Mouse (Mus musculus): ENCODE measurements around the gene Sh3pxd2a. TPM values are rescaled to one million over a fixed set of nuclear protein-coding genes. Genes with fewer than 3 reads are reported as not detected.

Sh3pxd2a gene
- total RNA-seq, 2 experiments from 2014 or later = 31.8 to 32.4 TPM

- DNase-seq (ENCODE audit: low spot score in 2 of 2) = no peak
Measured at GRCm38 (mm10) chr19:47316288-47317062, 147.7 kb downstream of the Sh3pxd2a start.

- no peak for DNase-seq (ENCODE audit: low spot score in 2 of 2)
Measured at GRCm38 (mm10) chr19:47315917-47316265, 148.3 kb downstream of the Sh3pxd2a start.

- DNase-seq (ENCODE audit: low spot score in 2 of 2) = no peak
Measured at GRCm38 (mm10) chr19:47315091-47315916, 148.9 kb downstream of the Sh3pxd2a start.

DNA sequence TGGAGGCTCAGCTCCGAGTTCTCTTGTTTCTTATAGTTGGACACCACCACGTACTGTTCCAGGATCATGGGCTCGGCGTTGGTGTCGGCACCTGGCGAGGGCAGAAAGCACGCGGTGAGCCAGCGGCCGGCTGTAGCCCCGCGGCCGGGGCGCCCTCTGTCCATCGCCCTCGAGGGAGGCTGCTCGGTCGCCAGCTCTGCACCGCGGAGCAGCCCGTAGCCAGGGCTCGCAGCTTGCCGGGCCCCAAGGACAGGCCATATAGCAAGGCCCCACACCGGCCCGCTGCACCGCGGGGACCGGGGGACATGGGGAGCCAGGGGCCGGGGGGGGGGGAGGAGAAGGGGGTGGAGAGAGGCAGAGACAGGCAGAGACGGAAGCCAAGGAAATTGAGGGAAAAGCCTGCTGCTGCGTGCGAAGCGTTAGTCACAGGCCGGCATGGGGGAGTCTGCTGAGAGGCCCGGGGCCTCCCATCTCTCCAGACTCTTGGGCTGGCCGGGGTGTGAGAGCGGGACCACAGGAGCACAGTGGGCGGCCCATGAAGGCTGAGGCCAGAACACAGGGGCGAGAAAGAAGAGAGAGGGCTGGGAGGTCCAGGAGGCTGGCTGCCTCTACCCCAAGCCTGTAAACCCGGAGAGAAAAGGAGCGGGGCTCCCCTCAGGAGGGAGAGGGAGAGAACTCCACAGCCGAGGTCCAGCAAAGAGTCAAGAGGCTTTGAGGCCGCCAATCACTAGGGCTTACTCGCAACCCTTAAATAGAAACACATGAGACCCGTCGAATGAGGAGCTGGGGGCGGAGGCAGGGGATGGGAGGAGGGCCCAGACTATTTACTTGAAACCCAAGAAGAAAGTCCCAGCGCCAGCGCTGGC, 149.9 kb downstream of the Sh3pxd2a start:
- DNase-seq (ENCODE audit: low spot score in 2 of 2) = peak in 1 of 2 experiments; percentile 42

DNA sequence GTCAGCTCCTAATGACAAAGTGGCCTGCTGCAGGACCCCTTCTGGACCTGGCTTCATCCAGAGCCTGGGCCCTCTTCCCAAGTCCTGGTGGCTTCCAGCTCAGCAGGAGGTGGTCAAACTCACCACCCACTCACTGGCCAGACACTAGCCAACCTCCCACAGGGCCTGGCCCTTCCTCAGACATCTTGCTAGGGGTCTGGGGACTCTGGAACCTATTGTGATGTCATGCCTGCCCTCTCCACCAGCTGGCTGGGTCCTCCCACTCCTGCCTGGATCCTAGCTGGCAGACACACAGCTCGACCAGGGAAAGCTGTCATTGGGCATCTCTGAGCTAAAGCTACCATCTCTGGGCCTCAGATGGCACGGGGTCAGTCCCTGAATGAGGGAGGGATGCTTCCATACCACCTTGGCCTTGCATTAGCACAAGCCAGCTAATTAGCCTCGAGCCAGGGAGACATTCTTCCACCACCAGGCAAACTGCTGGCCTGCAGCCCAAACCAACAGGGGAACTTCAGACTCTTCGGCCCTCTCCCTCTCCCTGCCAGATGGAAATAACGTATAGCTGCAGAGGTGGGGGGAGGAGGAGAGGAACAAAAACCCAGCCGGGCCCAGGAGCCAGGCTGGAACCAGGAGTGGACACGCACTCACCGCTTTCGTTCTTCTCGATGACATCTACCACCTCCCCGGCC, 150.7 kb downstream of the Sh3pxd2a start:
- peak in 1 of 2 experiments; percentile 47 for DNase-seq (ENCODE audit: low spot score in 2 of 2)

DNA sequence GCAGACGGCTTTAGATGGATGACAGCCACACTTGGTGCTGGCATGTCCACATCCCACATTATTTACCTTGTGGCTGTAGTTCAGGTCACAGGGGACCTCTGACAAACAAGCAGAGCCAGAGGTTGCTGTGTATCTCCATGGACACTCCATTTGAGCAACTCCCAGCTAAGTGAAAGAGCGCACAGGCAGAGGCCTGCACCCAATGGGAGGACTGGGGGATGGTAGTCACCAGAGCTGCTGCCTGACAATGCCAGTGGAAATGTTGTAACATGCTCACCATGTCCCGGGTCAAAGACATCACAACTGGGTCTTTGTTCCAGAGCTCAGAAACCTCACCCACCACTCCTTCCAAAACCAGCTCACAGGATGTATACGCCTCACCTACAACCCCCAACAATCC, 153.0 kb downstream of the Sh3pxd2a start:
- DNase-seq (ENCODE audit: low spot score in 2 of 2) = no peak

- DNase-seq (ENCODE audit: low spot score in 2 of 2) = no peak
Measured at GRCm38 (mm10) chr19:47309824-47310223, 154.4 kb downstream of the Sh3pxd2a start.

DNA sequence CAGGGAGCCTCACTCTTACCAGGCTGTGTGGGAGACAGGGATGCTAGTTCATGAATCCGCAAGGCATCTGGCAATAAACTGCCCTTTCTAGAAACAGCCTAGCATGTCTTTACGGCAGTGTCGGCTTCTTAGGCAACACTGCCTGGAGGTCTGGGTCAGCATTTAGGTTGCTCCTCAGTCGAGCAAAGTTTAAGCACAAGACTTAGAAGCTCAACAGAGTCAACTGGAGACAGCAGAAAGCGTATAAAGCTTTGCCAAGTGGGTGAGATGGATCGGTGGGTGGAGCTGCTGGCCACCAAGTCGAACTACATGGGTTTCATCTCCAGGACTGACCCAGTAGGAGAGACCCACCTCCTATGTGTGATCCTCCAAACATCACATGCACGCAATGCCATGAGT, 157.3 kb downstream of the Sh3pxd2a start:
- DNase-seq (ENCODE audit: low spot score in 2 of 2) = no peak

GRCm38 (mm10) chr19:47306128-47306916, 157.9 kb downstream of the Sh3pxd2a start:
- no peak for DNase-seq (ENCODE audit: low spot score in 2 of 2)

GRCm38 (mm10) chr19:47305401-47305800, 158.8 kb downstream of the Sh3pxd2a start:
- no peak for DNase-seq (ENCODE audit: low spot score in 2 of 2)

DNA sequence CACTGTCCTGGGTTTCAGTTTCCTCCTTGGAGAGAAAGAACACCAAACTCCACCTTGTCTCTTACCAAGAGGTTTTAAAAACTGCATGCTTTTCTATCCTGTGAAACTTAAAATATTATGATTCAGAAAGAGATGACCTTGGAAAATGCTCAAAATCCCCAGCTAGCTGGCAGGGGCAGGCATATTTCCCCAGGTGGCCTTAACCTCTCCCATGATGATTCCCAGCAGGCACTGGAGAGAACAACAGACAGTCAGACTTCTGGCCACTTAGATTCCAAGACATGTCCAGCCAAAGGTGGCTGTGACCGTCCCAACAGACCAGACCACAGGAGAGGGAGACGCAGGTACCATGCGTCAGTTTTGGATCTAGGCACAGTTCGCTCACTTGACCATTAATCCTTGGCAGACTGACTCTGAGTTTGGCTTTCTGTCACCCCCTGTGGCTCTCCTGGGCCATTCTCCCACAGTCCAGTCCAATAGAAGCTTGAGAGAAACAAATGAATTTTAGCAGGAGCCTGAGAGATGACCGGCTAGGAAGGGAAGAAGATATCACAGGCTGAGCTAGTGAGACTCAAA, 159.9 kb downstream of the Sh3pxd2a start:
- DNase-seq (ENCODE audit: low spot score in 2 of 2) = no peak

DNA sequence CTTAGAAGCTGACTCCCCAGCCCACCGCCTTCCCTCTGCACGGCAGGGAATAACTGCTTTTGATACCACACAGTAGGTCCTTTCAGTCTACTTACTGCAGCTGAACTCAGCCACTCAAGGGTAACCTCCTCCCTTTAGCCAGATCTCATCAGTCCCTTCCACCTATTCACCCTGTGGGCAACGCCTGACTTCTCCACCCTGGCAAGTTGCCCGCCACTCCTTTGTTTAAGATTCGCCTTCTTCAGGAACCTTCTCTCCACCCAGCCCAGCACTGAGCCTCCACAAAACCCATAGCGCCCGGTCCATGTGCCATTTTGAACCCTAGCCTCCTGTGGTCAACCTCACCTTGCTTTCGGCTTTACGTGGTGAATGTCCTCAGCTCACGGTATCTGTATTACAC, 161.1 kb downstream of the Sh3pxd2a start:
- no peak for DNase-seq (ENCODE audit: low spot score in 2 of 2)

GRCm38 (mm10) chr19:47302191-47302852, 161.9 kb downstream of the Sh3pxd2a start:
- no peak for DNase-seq (ENCODE audit: low spot score in 2 of 2)

DNA sequence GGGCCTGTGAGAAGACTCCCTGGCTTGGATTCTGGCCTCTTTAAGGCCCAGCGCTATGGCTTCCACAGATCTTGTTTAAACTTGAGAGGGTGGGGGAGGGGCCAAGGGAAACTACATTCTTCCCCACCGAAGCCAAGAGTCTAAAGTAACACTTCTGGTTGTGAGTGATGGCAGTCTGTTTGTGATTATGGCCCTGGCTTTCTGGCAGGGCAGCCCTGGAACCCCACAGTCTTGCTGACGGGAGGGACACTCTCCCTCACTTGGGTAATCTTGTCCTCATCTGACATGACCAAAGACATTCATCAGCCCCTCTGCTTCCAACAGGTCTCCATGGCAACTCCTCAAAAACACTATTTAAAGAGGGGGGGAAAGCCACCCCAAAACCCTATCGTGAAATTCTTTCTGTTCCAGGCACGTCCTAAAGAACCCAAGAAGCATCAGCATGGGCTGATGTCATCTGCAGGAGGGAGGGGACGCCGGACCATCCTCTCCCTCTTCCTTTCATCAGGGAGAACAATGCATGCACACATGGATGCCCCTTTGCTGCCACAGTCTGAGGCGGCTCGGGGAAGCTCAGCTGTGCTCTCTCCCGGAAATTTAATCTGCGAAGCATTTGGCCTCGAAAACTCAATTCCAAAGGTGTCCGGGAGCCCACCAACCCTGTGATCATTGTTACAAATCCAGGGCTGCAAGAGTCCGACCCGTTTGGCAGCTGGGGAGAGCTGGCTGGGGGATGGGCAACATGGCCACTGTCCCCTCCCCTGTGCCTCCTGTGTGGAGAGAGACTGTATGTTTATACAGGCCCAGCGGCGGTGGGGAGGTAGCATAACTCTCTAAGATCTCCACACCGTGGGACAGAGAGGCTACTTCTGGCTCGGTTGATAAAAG, 162.7 kb downstream of the Sh3pxd2a start:
- no peak for DNase-seq (ENCODE audit: low spot score in 2 of 2)

GRCm38 (mm10) chr19:47298100-47298499, 166.1 kb downstream of the Sh3pxd2a start:
- no peak for DNase-seq (ENCODE audit: low spot score in 2 of 2)

GRCm38 (mm10) chr19:47292451-47292951, 171.7 kb downstream of the Sh3pxd2a start:
- peak in 1 of 2 experiments; percentile 28 for DNase-seq (ENCODE audit: low spot score in 2 of 2)

DNA sequence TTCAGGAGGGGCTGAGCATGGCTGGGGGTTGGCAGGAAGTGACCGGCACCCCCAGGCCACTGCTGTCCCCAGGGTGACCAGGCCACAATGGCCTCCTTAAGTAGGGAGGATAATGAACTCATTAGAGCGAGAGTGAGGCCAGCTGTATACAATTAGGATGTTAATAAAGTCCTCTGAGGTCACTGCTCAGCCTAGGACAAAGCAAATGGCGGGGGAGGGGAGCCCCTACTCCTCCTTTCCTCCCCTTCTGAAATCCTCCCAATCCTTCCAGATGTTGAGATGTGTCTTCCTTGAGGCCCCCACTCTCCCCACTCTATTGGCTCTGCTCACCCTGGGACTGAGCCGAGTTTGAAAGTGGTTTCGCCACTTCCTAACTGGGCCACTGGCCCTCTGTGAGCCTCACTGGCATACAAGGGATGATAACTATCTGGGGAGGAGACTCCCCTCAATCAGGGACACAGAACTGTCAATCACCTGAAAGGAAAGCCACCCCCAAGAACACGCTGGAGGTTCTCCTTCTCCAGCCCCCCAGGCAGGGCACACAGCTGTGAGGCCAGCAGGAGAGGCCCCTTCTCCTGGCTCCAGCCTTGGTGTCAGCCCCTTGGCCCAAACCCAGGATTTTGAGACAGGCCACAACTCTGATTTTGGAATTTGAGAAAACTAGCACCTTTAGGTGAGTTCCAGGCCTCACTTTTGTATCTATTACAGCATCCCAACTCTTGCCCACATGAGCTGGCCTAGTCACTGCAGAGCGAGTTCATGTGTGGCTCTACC, 172.7 kb downstream of the Sh3pxd2a start:
- no peak for DNase-seq (ENCODE audit: low spot score in 2 of 2)
